Mouse (Mus musculus): ENCODE results near the gene Cyp4a32. TPM values are rescaled to one million over a fixed set of nuclear protein-coding genes. Genes with fewer than 3 reads are reported as not detected.

Cyp4a32 gene
- polyA plus RNA-seq (2017; shearing (Covaris generic)), result not detected

GRCm38 (mm10) chr4:115600611-115601010 is at the start of gene Cyp4a32:
Gene Cyp4a32 (plus strand): TSS chr4:115600969.

DNA sequence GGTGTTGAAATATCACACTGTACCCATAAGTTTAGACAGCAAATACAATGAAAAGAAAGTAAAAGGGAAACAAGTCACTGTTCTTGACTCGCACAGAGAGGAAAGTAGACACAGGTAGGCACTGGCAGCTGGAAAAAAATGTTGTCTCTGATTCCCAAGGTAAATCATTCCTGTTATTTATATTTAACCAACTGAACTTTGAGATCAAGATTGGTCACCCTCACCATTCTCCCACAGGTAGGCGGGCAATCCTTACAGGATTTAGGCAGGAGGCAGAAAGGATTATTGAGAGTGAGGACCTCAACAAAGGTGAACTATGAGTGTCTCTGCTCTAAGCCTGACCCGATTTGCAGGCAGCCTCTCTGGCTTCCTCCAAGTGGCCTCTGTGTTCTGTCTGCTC is 37.4 kb upstream of the Cyp4a32 start, which contains the start of gene Cyp4a31:
Gene Cyp4a31, plus strand, starts transcription at position 249 of the 400 bp plus-strand sequence.

GRCm38 (mm10) chr4:115647580-115647979 is 46.8 kb downstream of the Cyp4a32 start, which contains the start of gene Cyp4b1:
Gene Cyp4b1 (minus strand): TSS chr4:115647723.

Other genes with a start within 250 kb of the Cyp4a32 start
- gene Cyp4a12b, start 189.3 kb upstream of the Cyp4a32 start, polyA plus RNA-seq (2017; shearing (Covaris generic)), result under 1 TPM in 1 of 2 experiments, not detected in 1; 0.06 TPM
- gene Cyp4a30b, start 148.4 kb upstream of the Cyp4a32 start, polyA plus RNA-seq (2017; shearing (Covaris generic)), result under 1 TPM in 1 of 2 experiments, not detected in 1; 0.20 TPM
- gene Cyp4a14, start 104.8 kb upstream of the Cyp4a32 start, polyA plus RNA-seq (2017; shearing (Covaris generic)), result not detected
- gene Cyp4a10, start 82.7 kb upstream of the Cyp4a32 start, polyA plus RNA-seq (2017; shearing (Covaris generic)), result not detected
- under 1 TPM; 0.14 to 0.48 TPM for gene Cyp4a31, start 37.3 kb upstream of the Cyp4a32 start, polyA plus RNA-seq (2017; shearing (Covaris generic))
- gene Cyp4b1, start 46.8 kb downstream of the Cyp4a32 start, polyA plus RNA-seq (2017; shearing (Covaris generic)), result under 1 TPM in 1 of 2 experiments, not detected in 1; 0.24 TPM
- 10 to 100 TPM; 58.4 to 59.8 TPM for gene Efcab14, start 136.8 kb downstream of the Cyp4a32 start, polyA plus RNA-seq (2017; shearing (Covaris generic))
- under 1 TPM in 1 of 2 experiments, not detected in 1; 0.47 TPM for gene Tex38, start 180.0 kb downstream of the Cyp4a32 start, polyA plus RNA-seq (2017; shearing (Covaris generic))
- 10 to 100 TPM; 40.1 to 46.2 TPM for gene Atpaf1, start 183.8 kb downstream of the Cyp4a32 start, polyA plus RNA-seq (2017; shearing (Covaris generic))
- 10 to 100 TPM; 19.6 to 24.1 TPM for gene Mob3c, start 227.1 kb downstream of the Cyp4a32 start, polyA plus RNA-seq (2017; shearing (Covaris generic))
- gene Mknk1, start 238.2 kb downstream of the Cyp4a32 start, polyA plus RNA-seq (2017; shearing (Covaris generic)), result 10 to 100 TPM; 57.3 to 68.6 TPM

Data from inflammation-experienced regulatory T-cells (primary cell).